Mouse (Mus musculus): ENCODE results near the gene Cacna1d. TPM values are rescaled to one million over a fixed set of nuclear protein-coding genes. Genes with fewer than 3 reads are reported as not detected.

Cacna1d gene
- polyA plus RNA-seq, 1 experiment from 2014 or later = 2.2 TPM

GRCm38 (mm10) chr14:30027378-30027777, 463.9 kb downstream of the Cacna1d start:
- TF ChIP-seq CTCF (IDR thresholded peaks at IDR 0.05; ENCODE audit: low read depth) (peak; percentile 61), EP300 (optimal IDR thresholded peaks at IDR 0.05) (no peak)
- Histone ChIP-seq H3K27ac (replicated peaks) (no peak overlapping the region), H3K4me1 (replicated peaks; ENCODE audit: control insufficient read depth, insufficient read depth) (no peaks in the 10 kb centered on the region), H3K4me2 (replicated peaks; ENCODE audit: low read depth) (no peak overlapping the region), H3K9ac (ENCODE audit: low read length) (no peak overlapping the region), H3K4me3 (ENCODE audit: low read depth, low read length) (no peak overlapping the region), H3K36me3 (ENCODE audit: control insufficient read depth, insufficient read depth, low read length) (no peaks in the 10 kb centered on the region), H3K9me3 (ENCODE audit: control insufficient read depth, low read length) (no peaks in the 10 kb centered on the region), H3K27me3 (ENCODE audit: control insufficient read depth, insufficient read depth, low read length) (no peaks in the 10 kb centered on the region)
- WGBS = 44% methylated on average over 2 of the region's 2 CpGs
- ATAC-seq (ENCODE audit: low FRiP score, low TSS enrichment) = no peak
- peak; percentile 48 for DNase-seq (ENCODE audit: low spot score)

DNA sequence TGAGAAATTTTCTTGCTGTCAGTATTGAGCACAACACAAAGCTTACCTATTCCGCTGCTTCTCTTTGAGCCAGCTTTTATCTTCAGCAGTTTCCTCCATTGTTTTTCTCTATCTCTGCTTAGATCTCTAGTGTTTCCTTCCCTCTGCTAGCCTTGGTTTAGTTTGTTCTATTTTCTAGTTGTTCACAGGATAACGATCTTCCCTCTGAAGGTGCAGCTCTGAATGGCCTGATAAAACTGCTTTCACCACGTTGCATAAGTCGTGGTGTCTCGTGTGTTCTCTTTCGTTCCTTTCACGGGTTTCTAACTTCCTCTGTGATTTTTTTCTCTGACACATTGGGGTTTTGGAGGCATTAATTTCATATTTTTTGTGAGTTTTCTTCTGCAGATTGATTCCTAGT, 466.9 kb downstream of the Cacna1d start:
- H3K9ac ChIP-seq (ENCODE audit: low read length) = no peak overlapping the region
- no peak overlapping the region for H3K4me3 ChIP-seq (ENCODE audit: low read depth, low read length)
- no peak for TF ChIP-seq EP300 (optimal IDR thresholded peaks at IDR 0.05)
- TF ChIP-seq CTCF (IDR thresholded peaks at IDR 0.05; ENCODE audit: low read depth) = no peak
- no peaks in the 10 kb centered on the region for H3K4me1 ChIP-seq (replicated peaks; ENCODE audit: control insufficient read depth, insufficient read depth)
- no peaks in the 10 kb centered on the region for H3K27me3 ChIP-seq (ENCODE audit: control insufficient read depth, insufficient read depth, low read length)
- no peaks in the 10 kb centered on the region for H3K36me3 ChIP-seq (ENCODE audit: control insufficient read depth, insufficient read depth, low read length)
- H3K9me3 ChIP-seq (ENCODE audit: control insufficient read depth, low read length) = no peaks in the 10 kb centered on the region
- ATAC-seq (ENCODE audit: low FRiP score, low TSS enrichment) = no peak
- no peak overlapping the region for H3K4me2 ChIP-seq (replicated peaks; ENCODE audit: low read depth)
- WGBS = 34% methylated on average over 7 of the region's 7 CpGs
- H3K27ac ChIP-seq (replicated peaks) = no peak overlapping the region
- no peak for DNase-seq (ENCODE audit: low spot score)

GRCm38 (mm10) chr14:30022471-30022870, 468.8 kb downstream of the Cacna1d start:
- no peaks in the 10 kb centered on the region for H3K9me3 ChIP-seq (ENCODE audit: control insufficient read depth, low read length)
- H3K4me2 ChIP-seq (replicated peaks; ENCODE audit: low read depth) = no peak overlapping the region
- no peak overlapping the region for H3K27ac ChIP-seq (replicated peaks)
- 88% methylated on average over 6 of the region's 6 CpGs for WGBS
- no peaks in the 10 kb centered on the region for H3K36me3 ChIP-seq (ENCODE audit: control insufficient read depth, insufficient read depth, low read length)
- DNase-seq (ENCODE audit: low spot score) = no peak
- no peak overlapping the region for H3K9ac ChIP-seq (ENCODE audit: low read length)
- TF ChIP-seq CTCF (IDR thresholded peaks at IDR 0.05; ENCODE audit: low read depth) (no peak), EP300 (optimal IDR thresholded peaks at IDR 0.05) (no peak)
- H3K4me3 ChIP-seq (ENCODE audit: low read depth, low read length) = no peak overlapping the region
- no peaks in the 10 kb centered on the region for H3K27me3 ChIP-seq (ENCODE audit: control insufficient read depth, insufficient read depth, low read length)
- no peak for ATAC-seq (ENCODE audit: low FRiP score, low TSS enrichment)
- H3K4me1 ChIP-seq (replicated peaks; ENCODE audit: control insufficient read depth, insufficient read depth) = no peaks in the 10 kb centered on the region

- Histone ChIP-seq H3K4me3 (ENCODE audit: low read depth, low read length) (no peak overlapping the region), H3K27me3 (ENCODE audit: control insufficient read depth, insufficient read depth, low read length) (no peaks in the 10 kb centered on the region), H3K4me1 (replicated peaks; ENCODE audit: control insufficient read depth, insufficient read depth) (no peaks in the 10 kb centered on the region), H3K9ac (ENCODE audit: low read length) (no peak overlapping the region), H3K27ac (replicated peaks) (no peak overlapping the region), H3K36me3 (ENCODE audit: control insufficient read depth, insufficient read depth, low read length) (no peaks in the 10 kb centered on the region), H3K4me2 (replicated peaks; ENCODE audit: low read depth) (no peak overlapping the region), H3K9me3 (ENCODE audit: control insufficient read depth, low read length) (no peaks in the 10 kb centered on the region)
- WGBS = 70% methylated on average over 9 of the region's 9 CpGs
- TF ChIP-seq EP300 (optimal IDR thresholded peaks at IDR 0.05) (no peak), CTCF (IDR thresholded peaks at IDR 0.05; ENCODE audit: low read depth) (no peak)
- DNase-seq (ENCODE audit: low spot score) (no peak), ATAC-seq (ENCODE audit: low FRiP score, low TSS enrichment) (no peak)
These were observed 471.3 kb downstream of the Cacna1d start for GRCm38 (mm10) chr14:30019792-30020575.

DNA sequence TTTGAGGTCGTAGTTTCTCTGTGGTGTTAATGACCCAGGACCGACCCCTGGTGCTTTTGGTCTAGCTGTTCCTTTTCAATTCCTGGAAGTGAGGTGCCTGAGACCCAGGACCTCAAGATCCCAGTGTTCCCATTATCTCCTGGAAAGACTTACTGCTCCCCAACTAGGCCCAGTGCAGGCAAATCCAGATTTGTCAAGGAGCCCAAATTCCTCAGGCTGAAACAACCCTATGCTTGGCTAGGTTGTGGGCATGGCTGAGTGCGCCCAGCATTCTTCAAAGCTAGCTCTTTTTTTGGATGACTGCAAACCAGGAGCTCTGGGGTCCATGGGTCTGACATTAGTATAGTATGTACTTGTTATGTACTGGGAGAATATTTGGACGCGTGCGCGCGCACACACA, 471.9 kb downstream of the Cacna1d start:
- H3K27ac ChIP-seq (replicated peaks) = no peak overlapping the region
- H3K9me3 ChIP-seq (ENCODE audit: control insufficient read depth, low read length) = no peaks in the 10 kb centered on the region
- no peak overlapping the region for H3K4me3 ChIP-seq (ENCODE audit: low read depth, low read length)
- no peak overlapping the region for H3K9ac ChIP-seq (ENCODE audit: low read length)
- no peak for DNase-seq (ENCODE audit: low spot score)
- no peak for ATAC-seq (ENCODE audit: low FRiP score, low TSS enrichment)
- WGBS = 94% methylated on average over 8 of the region's 8 CpGs
- H3K27me3 ChIP-seq (ENCODE audit: control insufficient read depth, insufficient read depth, low read length) = no peaks in the 10 kb centered on the region
- TF ChIP-seq CTCF (IDR thresholded peaks at IDR 0.05; ENCODE audit: low read depth) (no peak), EP300 (optimal IDR thresholded peaks at IDR 0.05) (no peak)
- no peaks in the 10 kb centered on the region for H3K4me1 ChIP-seq (replicated peaks; ENCODE audit: control insufficient read depth, insufficient read depth)
- no peaks in the 10 kb centered on the region for H3K36me3 ChIP-seq (ENCODE audit: control insufficient read depth, insufficient read depth, low read length)
- H3K4me2 ChIP-seq (replicated peaks; ENCODE audit: low read depth) = no peak overlapping the region

GRCm38 (mm10) chr14:30018846-30019245, 472.4 kb downstream of the Cacna1d start:
- Histone ChIP-seq H3K4me3 (ENCODE audit: low read depth, low read length) (no peak overlapping the region), H3K9me3 (ENCODE audit: control insufficient read depth, low read length) (no peaks in the 10 kb centered on the region), H3K4me2 (replicated peaks; ENCODE audit: low read depth) (no peak overlapping the region), H3K9ac (ENCODE audit: low read length) (no peak overlapping the region), H3K27ac (replicated peaks) (no peak overlapping the region), H3K27me3 (ENCODE audit: control insufficient read depth, insufficient read depth, low read length) (no peaks in the 10 kb centered on the region), H3K4me1 (replicated peaks; ENCODE audit: control insufficient read depth, insufficient read depth) (no peaks in the 10 kb centered on the region), H3K36me3 (ENCODE audit: control insufficient read depth, insufficient read depth, low read length) (no peaks in the 10 kb centered on the region)
- TF ChIP-seq CTCF (IDR thresholded peaks at IDR 0.05; ENCODE audit: low read depth) (no peak), EP300 (optimal IDR thresholded peaks at IDR 0.05) (no peak)
- WGBS = 90% methylated on average over 6 of the region's 6 CpGs
- no peak for ATAC-seq (ENCODE audit: low FRiP score, low TSS enrichment)
- DNase-seq (ENCODE audit: low spot score) = no peak

Data from stomach, postnatal 0 days (tissue).